Mouse (Mus musculus) WW6 (cell line): ENCODE data around the gene Arsa.

ENCODE experiments used
- DNase-seq: peaks from one replicate; pipeline ENCODE4 v3.0.0-alpha.2; 2013; ENCODE audit warnings: low read depth, low spot score

Arsa gene

DNA sequence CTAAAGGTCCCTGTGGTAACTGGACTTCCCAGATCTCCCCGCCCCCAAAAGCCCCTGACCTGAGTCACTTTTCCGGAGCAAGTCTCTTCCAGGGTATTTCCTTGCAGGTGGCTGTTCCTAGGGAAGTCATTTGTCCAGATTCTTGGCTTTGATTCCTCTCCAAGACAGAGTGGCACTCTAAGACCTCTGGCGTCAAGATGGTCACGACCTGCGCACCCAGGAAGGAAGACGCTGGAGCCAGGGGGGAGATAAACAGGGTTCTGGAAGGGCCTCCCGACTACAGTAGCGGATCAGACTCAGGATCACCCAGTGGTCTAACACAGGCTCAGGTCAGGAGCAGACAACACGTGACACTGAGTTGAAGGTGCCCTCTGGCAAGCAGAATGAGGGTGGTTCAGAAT lies at the start of gene Arsa:
TSS of gene Arsa (minus strand) at position 335 of the 401 bp plus-strand sequence.
- DNase-seq = no peak

- DNase-seq = no peak
Measured at GRCm38 (mm10) chr15:89526776-89527325, 49.6 kb upstream of the Arsa start.

GRCm38 (mm10) chr15:89525896-89526295 lies 48.7 kb upstream of the Arsa start:
- no peak for DNase-seq

DNA sequence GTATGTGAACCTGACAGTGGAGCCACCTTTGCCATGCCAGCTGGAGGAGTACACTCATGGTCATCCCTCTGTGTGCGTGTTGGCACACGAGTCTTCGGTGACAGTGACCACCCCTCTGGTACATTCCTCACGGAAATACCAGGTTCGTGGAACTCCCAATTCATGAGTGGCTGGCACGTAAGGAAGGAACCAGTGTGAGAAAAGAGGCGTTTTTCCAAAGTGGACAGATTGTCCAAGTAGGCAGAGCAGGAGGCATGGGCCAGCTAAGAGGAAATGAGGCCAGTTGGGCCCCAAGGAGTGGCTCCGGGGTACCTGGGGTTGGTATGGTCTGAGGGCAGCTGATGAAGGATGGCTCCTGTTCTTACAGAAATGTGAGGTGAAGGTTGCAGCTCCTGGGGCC lies 48.2 kb upstream of the Arsa start:
- no peak for DNase-seq

DNA sequence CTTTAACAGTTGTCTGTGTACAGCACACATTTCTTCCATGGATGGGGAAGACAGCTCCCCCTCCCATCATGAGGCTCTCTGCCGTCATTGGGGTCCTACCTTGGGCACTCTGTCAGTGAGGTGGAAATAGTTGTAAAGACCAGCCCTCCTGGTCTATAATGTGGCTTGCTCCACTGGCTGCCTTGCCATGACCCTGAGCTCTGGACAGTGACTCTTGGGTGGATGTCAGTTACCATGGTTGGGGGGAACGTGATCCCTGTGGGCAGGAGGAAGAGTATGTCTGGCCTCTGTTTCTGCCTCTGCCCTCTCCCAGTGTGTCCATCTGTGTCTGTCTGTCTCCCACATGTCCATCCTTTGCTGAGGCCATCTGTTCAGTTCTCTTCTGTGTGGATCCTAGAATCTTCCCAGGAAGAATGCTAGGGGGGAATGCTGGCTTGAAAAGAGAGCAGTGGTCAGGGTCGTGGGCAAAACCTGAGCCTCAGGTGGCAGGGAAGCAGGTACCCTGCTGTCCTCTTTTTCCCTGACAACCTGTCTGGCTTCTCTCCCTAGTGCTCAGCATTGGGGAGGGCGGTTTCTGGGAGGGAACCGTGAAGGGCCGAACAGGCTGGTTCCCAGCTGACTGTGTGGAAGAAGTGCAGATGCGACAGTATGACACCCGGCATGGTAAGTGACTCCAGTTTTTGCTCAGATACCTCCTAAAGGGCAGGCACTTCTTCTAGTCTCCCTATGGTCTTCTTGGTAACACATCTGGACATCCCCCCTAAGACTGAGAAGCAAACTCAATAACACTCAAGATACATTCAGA lies 47.6 kb upstream of the Arsa start:
- no peak for DNase-seq

GRCm38 (mm10) chr15:89524001-89524571 lies 46.9 kb upstream of the Arsa start:
- DNase-seq = no peak

DNA sequence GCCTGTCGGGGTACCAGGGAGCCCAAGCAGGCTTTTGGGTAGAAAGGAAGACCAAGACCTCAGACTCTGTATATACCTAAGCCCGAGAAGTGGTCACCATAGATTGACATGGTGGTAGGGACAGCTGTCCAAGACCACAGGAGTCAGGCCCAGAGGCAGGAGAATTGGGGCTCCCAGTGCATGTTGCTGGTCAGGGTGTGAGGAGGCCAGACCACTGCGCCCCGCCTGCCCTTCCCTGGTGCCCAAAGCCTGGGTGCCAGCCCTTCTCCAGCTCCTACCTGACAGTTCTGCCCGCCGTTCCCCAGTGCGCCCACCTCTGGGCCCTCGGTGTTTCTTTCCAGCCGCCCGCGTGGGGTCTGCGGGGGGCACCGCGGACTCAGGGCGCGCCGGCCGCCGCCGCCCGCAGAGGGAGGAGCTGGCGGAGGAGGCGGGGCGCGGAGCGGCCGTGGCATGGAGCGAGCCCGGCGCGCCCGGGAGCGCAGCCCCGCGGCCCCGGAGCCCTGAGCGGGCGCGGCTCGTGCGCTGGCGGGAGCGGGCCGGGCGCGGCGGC lies 46.1 kb upstream of the Arsa start:
- DNase-seq = no peak

DNA sequence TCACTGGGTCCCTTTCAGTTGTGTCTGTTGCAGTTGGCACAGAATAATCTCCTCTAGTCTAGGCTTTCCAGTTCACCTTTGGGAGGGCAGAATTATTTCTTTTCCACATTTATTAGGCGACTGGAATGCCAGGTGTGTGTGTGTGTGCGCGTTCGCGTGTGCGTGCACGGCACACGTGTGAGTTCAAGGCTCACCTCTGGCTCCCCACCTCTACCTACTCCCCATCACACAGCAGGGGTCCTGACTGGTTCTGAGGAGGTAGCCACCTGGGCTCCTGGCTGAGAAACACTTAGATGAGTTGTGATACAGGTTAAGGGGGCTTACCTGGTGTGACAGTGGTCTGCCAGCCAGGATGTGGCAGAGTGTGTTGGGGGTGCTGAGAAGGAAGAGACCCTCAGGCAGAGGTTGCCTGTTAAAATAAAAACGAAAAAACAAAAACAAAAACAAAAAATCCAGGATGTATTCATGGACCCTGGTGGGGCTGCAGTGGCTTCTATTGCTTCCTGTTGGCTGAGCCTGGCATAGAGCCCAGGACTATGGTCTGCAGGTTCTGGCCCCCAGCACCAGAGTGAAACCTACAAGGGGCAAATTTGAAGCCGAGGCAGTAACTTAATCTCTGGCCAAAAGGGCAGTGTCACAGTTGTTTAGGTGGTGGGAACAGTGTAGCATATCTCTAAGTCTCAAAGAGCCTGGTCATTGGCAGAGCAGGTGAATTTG lies 45.5 kb upstream of the Arsa start:
- DNase-seq = no peak

DNA sequence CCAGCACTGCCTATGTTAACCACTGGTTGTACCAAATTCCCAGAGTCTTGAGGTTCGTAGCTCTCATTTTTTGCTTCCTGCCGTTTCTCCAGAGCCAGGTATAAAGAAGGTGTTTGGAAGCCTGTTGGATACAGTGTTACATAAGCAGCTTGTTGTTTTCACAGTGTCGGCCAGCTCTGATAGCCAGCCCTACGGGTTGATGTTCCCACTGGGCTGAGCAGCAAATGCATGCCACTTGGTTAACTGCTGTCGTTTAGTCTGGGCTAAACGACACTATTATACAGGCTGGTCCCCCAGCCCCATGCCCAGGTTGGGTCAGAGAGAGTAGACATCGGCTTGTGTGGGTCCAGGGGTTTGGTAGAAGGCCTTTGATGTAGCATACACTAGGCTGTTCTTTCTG lies 44.7 kb upstream of the Arsa start:
- no peak for DNase-seq

DNA sequence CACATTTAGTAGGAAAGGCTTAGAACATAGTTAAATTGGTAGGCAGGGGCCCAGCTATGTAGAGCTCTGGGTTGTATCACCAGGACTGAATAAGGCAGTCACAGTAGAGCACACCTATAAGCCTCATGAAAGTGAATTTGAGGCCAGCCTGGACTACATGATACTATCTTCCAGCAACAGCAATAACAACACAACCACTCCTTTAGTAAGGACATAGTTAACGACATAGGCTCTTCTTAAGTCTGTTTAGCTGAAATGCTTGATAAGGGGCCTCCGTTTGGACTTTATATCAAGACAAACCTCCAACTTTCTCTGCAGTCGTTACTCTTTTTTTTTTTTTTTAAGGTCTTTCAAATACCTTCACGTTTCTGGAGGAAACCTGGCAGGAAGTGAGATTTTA lies 35.5 kb upstream of the Arsa start:
- DNase-seq = no peak

GRCm38 (mm10) chr15:89507751-89508150 lies 30.5 kb upstream of the Arsa start:
- DNase-seq = no peak

DNA sequence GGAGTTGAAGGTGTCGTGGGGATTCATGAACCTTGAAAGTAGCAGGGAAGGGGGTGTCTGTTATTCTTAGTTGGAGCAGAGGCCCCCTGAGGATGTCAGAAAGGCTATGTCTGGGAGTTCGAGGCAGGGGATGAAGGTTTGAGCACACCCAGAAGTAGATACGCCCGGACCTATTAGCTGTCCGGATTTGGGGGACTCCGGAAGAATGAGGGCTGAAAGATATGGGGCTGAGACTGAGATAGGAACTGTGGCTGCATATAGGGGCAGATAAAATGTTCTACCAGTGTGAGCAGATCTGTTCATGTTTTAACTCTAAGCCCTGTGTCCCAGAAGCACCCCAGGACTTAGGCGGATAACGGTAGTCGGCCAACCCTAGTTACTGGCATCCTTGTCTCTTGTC lies 27.6 kb upstream of the Arsa start:
- no peak for DNase-seq

DNA sequence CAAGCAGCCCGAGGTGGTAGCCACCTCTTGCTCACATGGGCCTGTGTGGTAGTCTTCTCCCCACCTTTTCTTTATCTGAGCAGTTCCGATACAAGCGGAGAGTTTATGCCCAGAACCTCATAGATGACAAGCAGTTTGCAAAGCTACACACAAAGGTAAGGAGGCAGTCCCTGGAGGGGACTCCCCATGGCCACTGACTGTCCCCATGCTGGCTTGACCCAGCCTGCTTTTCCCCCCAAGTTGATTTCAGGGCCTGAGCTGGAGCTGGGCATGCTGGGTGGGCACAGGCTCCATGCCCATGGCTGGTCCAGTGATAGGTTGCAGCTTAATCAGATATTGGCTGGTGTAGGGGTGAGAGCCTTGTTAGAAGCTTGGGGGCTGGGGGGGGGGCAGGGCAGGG lies 24.1 kb upstream of the Arsa start:
- DNase-seq = no peak

DNA sequence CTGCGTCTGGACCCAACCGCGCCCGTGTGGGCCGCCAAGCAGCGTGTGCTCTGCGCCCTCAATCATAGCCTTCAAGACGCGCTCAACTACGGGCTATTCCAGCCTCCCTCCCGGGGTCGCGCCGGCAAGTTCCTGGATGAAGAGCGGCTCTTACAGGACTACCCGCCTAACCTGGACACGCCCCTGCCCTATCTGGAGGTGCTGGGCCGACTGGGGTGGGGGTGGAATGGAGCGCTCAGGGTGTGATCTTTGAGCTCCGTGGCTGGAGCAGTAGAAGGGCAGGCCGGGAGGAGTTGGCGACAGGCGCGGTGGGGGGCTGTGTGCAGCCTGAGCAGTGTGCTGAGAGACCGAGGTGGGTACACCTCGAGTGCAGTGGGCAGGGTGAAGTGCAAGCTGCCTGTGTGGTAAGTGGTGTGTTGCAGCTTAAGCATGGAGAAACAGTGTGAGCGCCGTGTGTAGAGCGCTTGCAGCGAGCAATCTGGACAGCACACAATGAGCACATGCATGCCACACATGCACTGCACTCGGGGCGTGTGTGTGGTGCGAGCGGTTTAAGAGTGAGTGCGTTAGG lies 23.1 kb upstream of the Arsa start:
- DNase-seq = no peak

- DNase-seq = no peak
Measured at GRCm38 (mm10) chr15:89499784-89500220, 22.6 kb upstream of the Arsa start.

DNA sequence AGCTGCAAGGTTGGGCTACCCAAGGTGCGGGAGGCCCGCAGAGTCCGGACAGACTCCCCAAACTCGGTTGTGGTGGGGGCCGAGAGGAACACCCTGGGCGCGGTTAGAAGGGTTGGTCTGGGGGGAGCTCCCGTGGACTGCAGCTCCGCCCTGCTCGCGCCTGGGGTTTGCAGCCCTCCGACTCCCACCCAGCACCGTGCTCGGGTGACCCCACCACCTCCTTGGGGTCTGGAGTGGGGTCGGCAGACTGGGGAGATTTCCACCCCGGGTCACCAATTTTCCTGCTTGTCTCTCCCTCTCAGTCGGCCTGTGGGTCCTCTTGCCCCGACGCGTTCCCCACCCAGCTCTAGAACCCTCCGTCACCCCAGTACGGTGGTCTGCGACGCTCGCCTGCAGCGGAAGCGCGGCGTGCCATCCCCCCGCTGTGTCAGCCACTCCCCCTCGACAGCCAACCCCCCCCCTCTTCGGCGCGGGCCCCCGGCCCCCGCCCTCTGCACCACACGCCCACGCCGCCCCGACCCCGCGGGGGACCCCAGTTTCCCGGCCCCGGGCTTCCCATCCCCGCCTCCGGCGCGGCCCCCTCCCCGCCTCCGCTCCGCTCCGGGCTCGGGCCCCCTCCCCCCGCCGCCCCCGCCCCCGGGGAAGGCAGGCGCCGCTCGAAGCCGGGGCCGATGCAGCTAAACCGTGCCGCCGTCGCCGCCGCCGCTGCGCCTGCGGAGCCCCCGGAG lies 21.9 kb upstream of the Arsa start, which contains the start of gene Shank3:
TSS of gene Shank3 (plus strand) at position 663 of the 728 bp plus-strand sequence.
- DNase-seq = no peak

DNA sequence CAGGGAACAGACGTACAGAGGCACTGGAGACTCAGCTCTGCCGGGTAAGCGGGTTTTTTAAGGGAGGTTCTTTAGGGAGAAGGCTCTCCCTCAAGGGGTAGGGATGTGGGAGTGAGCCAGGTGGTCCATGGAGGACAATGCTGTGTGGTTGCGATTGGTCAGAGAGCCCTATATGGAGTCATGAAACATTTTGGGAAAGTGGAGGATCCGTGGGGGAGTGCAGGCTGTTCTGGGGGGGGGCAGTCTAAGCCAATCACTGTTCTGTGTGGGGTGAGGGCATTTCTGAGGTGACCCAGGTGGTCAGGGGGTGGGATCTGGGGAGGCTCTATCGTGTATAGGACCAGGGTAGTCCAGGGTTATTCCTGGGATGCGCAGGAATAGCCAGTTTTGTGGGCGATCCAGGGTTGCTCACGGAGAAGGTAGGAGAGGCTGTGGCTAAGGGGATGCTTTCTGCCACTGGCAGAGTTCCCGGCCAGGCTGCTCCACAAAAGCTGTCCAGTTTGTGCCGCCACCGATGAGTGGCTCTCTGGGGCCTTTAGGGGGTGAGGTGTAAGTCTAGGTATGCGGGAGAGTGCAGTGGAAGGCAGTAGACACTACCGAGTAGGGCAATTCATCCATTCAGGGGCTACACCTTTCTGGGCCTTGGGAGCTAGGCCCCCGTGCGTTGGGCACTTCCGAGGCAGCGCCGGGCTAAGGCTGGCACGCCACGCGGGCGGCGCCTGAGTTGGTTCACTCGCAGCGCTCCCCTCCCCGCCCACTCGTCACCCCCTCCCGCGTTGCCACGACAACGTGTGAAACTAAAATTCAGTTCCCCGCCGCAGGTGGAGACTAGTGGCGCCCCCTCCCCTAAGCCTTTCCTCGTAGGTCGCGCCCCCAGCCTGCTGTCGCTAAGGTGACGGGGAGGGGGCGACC lies 21.1 kb upstream of the Arsa start:
- no peak for DNase-seq

DNA sequence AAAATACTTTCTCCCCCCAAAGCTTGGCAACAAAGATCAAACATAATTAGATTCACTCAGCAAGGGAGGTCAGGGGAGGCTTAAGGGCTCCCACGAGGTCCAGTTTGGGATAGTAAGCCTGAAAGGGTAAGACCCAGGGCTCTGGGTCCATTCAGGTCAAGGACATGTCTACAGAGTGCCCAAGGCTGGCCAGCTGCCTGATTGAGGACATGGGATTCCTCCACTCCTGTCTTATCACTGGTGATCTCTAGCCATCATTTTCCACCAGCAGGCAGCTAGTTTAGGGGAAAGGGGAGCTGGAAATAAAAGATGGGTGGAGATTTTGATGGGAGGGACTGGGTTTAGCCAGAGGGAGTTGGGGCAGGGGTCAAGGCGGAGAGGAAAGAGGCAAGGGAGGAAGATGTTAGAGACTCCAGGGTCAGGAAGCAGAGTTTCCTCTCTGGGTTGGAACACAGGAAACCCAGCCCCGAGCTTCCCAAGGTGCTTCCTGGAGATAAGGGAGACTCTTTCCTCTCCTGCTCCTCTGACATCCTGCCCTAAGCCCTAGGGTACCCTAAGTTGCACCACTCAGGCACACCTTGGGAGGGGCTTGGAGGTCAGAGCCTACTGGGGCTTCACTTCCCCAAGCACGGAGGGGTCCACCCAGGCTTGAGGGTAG lies 20.3 kb upstream of the Arsa start:
- DNase-seq = no peak

DNA sequence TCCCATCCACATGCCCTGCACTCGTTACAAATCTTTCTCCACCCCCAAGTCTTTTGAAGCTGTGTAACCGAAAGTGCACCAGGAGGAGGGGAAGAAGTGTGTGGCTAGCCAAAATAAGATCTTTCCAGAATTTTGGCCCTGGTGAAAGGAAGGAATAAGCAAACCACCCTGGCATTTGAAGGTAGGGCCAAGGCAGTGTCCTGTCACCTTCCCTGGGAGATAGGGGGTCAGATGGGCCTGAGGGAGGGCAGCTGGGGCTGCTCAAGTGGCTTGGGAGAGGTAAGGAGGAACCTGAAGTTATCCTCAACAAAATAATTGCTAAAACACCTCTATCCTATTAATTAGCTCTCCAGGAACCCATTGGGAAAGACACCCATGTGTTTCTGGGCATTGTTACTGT lies 19.6 kb upstream of the Arsa start:
- no peak for DNase-seq
